Mouse (Mus musculus) frontal cortex, postnatal 25 days (tissue): ENCODE data around the gene Fbxl4.
"Not testable (repeated sequence)": the region's sequence is repeated elsewhere in the genome, so short reads cannot be mapped to it uniquely, and the experiment has no call there.

Experiments used
- DNase-seq, 2 experiments: peaks; one replicate each; pipeline ENCODE4 v3.0.0; 2022; ENCODE audit warnings: low spot score in 2 of 2

Gene Fbxl4

DNA sequence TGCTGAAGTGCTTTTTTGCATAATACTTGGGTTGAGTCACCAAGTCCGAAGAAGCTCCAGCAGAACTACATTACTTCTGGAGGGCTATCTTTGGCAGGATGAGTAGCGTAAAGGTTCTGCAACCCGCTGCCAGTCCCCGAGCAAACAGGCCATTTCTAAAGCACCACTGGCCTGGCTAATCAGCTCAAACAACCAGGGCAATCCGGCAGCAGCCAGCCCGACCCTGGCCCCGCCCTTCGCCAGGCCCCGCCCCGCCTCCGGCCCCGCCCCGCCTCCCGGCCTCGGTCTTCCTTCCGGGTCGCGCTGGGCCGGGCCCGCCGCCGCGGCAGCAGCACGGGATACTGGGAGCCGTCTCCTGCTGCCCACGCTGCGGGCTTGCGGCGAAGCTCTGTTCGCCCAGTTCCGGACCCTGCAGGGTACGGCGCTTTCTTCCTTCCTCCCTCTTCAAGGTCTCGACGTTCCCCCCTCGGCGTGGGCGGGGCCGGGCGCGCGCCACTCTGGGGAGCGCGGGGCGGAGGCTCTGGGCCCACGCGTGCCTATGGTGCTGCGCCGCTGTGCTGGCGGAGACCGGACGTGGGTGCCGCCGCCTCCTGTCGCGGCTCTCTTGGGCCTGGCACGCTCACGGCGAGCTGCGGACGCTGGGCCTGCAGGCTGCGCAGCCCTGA, at the start of gene Fbxl4:
Fbxl4 (plus strand) TSS at position 278 of the 665 bp plus-strand sequence.
- DNase-seq, result peak; percentile 60 to 65

- no peak for DNase-seq
Measured at GRCm38 (mm10) chr4:22314564-22314963, 42.8 kb upstream of the Fbxl4 start.

DNA sequence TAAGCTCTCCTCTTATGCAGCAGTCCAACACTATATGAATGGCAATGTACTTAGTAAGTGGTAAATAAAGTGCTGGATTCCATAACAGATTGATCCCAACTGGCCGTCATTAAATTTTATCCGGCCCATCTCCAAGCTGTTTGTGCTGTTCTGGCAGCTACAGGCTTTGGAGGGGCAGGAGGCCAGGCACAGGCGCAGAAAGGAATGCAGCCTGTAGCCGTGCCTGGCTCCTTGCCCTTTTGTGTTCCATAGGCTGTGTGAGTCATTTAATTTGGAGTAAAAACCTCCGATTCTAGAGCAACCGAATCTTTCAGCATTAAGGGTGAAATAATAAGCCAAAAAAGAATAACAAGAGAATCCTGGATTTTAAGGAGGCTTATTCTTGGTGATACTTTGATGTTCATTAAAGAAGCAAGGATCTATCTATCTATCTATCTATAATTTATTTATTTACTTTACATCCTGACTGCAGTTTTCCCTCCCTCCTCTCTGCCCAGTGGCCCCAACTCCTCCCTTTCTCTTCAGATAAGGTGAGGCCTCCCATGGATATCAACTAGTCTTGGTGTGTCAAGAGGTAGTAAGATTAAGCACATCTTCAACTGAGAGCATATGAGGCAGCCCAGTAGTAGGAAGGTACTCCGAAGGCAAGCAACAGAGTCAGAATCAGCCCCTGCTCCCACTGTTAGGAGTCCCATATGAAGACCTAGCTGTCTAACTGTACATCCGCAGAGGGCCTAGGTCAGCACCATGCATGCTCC, 14.3 kb upstream of the Fbxl4 start:
- no peak for DNase-seq

DNA sequence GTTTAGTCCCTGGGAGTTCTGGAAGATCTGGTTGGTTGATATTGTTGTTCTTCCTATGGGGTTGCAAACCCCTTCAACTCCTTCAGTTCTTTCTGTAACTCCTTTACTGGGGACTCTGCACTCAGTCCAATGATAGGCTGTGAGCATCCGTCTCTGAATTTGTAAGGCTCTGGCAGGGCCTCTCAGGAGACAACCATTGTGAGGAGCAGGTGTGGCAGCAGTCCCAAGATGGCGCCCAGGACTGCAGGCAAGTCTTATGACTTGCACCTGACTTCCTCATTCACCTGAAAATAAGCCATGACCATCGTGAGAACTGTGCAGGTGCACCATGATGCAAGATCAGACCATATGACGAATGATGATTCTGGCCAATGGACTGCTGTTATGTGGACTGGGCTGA, 8.3 kb upstream of the Fbxl4 start:
- not testable (repeated sequence) for DNase-seq

- no peak for DNase-seq
Measured at GRCm38 (mm10) chr4:22357931-22358300, 573 bp downstream of the Fbxl4 start.

DNA sequence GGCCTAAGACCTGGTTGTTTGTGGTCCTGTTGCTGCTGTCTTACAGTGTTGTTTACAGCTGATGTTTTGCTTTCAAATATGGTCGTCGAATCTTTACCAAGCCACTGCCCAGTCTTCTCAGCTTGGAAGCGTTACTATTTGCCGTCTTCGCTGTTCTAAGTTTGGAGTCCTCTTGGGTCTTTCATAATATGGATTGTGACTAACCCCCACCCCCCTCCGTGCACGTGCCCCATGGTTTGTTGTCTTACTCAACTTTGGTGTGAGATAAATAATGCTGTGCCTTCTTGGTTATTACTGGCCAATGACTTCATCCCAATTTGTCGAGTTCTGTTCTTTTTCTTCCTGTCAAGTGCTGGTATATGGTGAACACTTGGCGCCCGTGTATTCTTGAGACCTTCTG, 1.1 kb downstream of the Fbxl4 start:
- no peak for DNase-seq

GRCm38 (mm10) chr4:22367368-22367767, 10.0 kb downstream of the Fbxl4 start:
- no peak for DNase-seq

DNA sequence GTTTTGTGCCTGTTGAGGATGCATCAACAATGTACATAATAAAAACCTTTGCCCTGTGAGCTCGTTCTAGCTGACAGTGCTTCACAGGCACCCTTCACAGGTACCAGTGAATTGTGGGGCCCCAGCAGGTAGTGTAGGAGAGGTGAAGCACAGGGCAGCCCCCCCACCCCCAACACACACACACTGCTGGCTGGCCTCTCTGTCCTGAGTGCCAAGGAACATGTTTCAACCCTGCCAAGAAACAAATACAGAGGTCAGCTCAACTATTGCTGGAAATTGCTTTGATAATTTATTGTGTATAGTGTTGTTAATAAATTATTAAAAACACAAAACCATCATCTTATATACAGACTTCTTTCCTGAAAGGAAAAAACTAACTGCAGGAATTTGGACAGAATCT, 21.2 kb downstream of the Fbxl4 start:
- DNase-seq, result no peak

DNA sequence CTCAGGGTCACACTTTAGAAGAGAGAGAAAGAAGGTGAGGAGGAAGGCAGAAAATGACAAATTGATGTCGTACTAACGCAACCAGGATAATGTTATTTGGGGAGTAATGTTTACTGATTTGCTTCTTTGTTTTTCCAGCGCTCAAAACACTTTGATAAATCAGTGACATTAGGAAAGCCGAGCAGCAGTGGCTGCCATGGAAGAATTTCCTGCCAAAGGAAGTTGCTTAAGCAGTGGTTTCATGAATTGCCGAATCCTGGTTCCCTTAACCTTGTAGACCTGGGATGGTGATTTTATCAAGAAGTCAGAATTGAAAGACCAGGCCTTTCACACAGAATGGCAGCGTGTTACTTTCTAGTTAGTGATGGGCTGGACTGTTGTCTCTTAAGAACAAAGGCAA, 23.3 kb downstream of the Fbxl4 start:
- no peak for DNase-seq

- no peak for DNase-seq
Measured at GRCm38 (mm10) chr4:22383528-22384265, 26.4 kb downstream of the Fbxl4 start.

DNA sequence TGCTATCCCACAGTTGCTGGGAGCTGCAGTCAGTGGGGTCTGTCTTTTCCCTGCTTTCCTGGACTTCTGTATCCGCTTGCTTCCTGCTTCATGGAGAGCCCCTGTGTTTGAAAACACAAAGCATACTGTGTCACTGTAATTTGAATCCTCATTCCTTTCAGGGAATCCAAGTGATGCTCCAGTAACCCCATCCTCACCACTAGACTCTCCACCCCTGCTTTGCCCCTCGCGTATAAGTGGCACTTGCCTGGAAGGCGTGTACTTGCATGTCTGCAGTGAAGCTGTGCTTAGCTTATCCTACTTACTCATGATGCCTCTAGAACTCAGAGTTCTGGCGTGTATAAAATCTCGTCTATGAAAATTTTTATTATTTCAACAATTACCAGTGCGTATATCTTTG, 32.7 kb downstream of the Fbxl4 start:
- DNase-seq, result no peak

DNA sequence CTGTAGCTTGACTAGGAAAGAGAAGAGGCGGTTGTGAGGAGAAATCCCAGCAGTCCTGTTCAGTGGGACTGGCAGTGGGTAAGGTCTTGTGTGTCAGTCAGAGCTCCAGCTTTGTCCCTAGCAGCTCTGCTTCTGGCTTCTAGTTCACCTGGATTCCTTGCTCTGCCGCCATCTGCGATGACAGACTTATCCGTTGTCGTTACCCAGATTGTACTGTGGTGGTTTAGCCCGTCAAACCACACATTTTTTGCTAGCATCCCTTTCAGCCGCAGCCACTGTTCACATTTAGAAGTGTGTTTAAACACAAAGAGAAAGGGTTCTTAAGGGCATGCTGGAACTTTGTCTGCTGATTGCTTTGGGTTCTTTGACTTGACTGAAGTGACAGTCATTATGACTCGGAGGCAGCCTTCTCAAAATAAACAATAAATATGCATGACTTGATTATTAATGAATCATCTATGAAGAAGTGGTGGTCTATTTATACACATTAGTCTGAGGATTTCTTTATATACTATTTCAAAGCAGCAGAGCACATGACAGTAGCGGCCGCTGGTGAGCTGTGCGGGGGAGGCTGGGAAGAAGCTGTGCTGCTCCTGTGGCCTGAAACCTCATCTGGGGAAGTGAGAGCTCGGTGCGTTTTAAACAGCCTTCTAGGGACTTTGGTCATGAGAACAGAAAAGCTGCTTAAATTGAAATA, 35.6 kb downstream of the Fbxl4 start:
- DNase-seq, result no peak

DNA sequence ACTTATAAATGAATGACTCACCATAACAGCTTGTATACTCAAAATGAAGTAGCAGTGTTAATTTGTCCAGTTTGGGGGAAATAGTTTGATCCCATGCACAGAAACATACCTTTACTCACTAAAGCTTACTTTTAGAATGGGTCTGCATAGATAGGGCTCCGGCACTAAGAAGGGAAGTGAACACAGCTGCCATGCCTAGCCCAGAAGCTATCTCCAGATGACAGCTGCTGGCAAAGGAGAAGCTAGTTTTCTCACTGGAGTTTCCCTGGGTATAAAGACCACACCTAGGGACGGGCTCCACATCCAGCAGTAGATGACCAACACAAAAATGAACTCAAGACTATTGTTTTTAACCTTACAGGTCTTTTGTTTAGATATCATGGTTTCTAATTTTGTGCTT, 38.1 kb downstream of the Fbxl4 start:
- DNase-seq, result no peak

DNA sequence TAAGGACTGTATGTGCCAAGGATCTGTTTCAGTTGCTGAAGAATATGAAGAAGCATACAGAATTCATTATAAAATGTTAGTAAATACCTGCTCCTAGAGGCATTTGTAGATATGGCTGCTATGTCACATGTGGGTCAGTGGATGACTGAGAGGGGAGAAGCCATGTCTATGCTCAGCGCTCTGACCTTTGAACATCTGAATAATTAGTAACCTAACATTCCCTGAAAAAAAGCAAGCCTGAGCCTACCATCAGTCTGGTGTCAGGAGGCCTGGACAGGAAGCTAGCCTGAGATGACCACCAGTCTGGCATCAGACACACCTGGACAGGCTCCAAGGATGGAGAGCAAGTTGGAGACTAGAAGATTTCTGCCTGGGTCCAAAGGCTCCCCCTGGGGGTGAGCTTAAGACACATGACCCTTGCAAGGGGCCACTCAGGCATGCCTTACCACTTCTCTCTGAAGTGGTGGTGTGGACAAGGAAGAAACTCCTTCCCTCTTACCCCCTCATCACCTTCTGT, 39.2 kb downstream of the Fbxl4 start:
- no peak for DNase-seq

GRCm38 (mm10) chr4:22397003-22397402, 39.7 kb downstream of the Fbxl4 start:
- no peak for DNase-seq

DNA sequence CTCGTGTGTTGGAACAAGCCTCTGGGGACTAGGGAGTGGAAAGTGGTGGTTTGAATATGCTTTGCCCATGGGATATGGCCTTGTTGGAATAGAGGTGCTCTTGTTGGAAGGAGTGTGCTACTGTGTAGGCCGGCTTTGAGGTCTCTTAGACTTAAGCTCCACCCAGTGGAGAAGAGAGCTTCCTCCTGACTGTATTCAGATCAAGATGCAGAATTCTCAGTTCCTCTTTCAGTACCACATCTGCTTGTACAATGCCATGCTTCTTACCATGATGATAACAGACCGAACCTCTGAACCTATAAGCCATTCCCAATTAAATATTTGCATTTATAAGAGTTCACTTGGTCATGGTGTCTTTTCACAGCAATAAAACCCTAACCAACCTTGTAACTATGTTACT, 44.7 kb downstream of the Fbxl4 start:
- DNase-seq, result no peak

DNA sequence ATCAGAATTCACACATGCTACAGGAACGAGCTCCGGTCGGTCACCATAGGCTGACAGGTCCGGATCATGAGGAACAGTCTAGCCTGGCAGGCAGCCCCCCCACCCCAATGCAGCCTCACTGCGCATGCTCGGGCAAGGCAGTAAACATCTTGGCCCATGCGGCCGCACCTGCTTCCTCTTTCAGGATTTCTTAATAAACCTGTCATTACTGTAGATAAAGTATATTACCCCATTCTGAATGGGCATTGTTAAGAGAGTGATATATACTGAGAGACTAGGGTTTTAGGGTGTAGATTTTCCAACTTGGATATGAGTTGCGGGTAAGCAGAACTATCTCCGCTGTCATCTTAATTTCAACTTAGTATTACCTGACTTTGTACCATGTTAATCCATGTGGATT, 45.6 kb downstream of the Fbxl4 start:
- DNase-seq, result no peak

DNA sequence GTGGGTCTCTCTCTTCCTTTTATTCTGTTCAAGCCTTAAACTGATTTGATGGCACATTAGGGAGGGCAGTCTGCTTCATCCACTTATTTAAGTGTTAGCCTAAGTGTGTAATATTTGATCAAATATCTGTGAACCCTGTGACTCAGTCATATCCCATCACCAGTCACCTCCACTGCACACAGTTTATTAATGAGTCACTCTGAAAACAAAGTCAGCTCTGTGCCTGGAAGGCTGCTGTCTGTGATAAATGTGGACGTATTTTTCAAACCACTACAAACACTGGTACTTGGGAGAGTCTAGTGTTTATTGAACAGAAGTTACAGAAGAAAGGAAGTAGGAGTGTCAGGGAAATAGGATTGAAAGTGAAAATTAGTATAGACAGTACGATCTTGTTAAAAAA, 63.3 kb downstream of the Fbxl4 start:
- DNase-seq, result no peak

DNA sequence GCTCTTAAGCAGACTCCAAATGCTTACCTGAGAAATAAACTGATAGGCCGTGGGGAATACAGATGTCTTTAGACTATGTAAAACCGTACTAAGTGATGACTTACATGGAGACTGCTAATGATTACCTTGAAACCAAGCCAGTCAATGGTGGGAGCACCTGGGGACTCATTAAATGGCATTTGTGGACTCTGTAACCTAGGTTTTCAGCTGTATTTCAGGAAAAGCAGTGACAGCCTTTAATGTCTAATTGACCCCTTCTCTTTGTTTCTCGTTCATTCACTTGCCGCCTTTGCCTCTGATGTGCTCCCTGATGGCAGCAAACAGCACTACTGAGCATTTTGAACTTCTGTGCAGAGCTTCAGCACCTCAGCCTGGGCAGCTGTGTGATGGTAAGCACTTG, 65.1 kb downstream of the Fbxl4 start:
- no peak for DNase-seq

DNA sequence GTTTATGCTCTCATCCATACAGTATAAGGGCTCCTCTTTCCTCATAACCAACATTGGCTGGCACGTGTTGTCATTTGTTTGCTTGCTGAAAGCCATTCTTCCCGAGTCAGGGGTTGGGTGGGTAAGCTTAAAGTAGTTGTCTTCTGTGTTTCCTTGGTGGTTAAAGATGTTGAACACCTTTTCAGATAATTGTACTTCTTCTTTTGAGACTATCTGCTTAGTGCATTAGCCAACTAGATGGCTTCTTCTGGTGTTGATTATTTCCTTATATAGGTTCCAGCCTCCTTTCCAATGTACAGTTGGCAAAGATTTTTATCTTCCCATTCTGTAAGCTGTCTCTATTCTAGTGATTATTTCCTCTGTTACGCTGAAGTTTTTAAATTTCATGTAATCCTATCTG, 70.8 kb downstream of the Fbxl4 start:
- DNase-seq, result no peak

GRCm38 (mm10) chr4:22469575-22469974, 112.2 kb downstream of the Fbxl4 start:
- no peak for DNase-seq
